Mouse (Mus musculus) lung, adult 2 months (tissue): ENCODE measurements at regions not wholly inside any gene's neighbourhood (a gene's known extent, or its start where the extent isn't known, plus 50 kb on each side); places are given as distances from the start of the nearest gene placed in this dataset.

Source experiments
- CTCF ChIP-seq: fragments of 200-500 bp; IDR thresholded peaks from 2 replicates; pipeline ENCODE4 v1.5.1; 2011; ENCODE audit warnings: mild to moderate bottlenecking, low read length, control low read depth; ENCODE audit not compliant: insufficient read depth
- POLR2A ChIP-seq: fragments of 200-500 bp; IDR thresholded peaks from 2 replicates; pipeline ENCODE4 v1.6.1; 2011; ENCODE audit warnings: low read depth, mild to moderate bottlenecking, control low read depth, low read length, borderline replicate concordance; ENCODE audit errors: extremely low read depth

DNA sequence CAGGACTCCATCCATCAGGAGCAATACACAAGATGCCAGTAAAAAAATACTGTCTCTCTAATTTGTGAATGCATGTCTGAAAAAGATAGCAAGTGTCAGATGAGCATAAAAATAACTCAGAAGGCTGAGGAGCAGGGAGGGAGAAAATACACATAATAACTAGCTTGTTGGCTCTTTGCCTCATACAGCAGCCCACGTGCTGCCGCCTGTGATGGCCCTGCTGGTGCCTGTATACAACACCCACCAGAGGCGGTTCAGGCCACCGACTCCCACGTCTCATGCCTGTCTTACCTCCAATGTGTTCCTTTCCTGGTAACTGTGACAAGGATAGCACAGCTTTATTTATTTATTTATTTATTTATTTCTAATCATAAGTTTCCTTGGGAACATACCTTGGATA is 119.5 kb upstream of the Sgk1 start:
- TF ChIP-seq CTCF (no peak), POLR2A (no peak)
